Mouse (Mus musculus) ES-E14 (cell line): ENCODE results near the gene Sphk2.

Experiments used
- CHD2 ChIP-seq: IDR thresholded peaks from 2 replicates; pipeline ENCODE4 v1.6.1; 2014; ENCODE audit warnings: mild to moderate bottlenecking, low read depth, low read length, inconsistent platforms
- HCFC1 ChIP-seq: IDR thresholded peaks from 2 replicates; pipeline ENCODE4 v1.6.1; 2012; ENCODE audit warnings: low read length, inconsistent platforms, borderline replicate concordance; ENCODE audit not compliant: insufficient read depth
- MAFK ChIP-seq: IDR thresholded peaks from 2 replicates; pipeline ENCODE4 v1.6.1; 2014; ENCODE audit warnings: mild to moderate bottlenecking, low read depth, low read length, inconsistent platforms; ENCODE audit not compliant: insufficient read depth
- ZC3H11A ChIP-seq: IDR thresholded peaks from 2 replicates; pipeline ENCODE4 v1.6.1; 2012; ENCODE audit warnings: low read depth, mild to moderate bottlenecking, inconsistent platforms, low read length, borderline replicate concordance
- ZNF384 ChIP-seq: IDR thresholded peaks from 2 replicates; pipeline ENCODE4 v1.6.1; 2012; ENCODE audit warnings: low read depth, low read length, inconsistent platforms

DNA sequence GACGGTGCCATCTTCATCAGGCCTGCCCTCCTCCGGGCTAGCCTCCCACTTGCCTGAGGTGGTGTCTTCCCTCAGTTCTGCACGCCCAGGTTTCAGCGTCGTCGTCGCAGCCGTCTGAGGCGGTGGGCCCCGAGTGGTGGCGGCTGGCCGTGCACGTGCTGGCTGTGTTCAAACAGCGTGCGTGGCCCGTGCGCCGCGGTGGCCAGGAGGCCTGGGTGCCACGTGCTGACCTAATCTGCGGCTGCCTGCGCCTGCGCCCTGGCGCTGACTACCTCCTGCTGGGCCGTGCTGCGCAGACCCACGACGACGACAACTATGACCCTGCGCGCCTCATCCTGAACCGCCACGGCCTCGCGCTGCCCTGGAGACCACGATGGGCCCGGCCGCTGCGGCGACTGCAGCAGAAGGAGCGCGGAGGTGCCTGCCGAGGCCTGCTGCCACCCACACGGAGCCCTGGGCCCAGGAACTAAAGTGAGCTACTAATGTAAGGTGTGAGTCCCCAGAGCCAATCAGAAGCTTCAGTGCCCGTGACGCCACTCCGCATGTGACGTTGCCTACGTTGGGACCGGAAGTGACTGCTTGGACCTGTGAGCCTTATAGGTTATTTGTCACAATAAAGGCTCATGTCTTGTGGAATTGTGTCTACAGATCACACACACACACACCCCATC is 23.7 kb downstream of the Sphk2 start, which contains the start of gene Sec1:
- TF ChIP-seq CHD2: no peak
- TF ChIP-seq ZC3H11A: no peak
- TF ChIP-seq MAFK: no peak
- no peak for TF ChIP-seq HCFC1
- no peak for TF ChIP-seq ZNF384
